Mouse (Mus musculus): ENCODE results near the gene 1810037I17Rik. TPM values are rescaled to one million over a fixed set of nuclear protein-coding genes. Genes with fewer than 3 reads are reported as not detected.

The 1810037I17Rik gene
- 88.0 TPM for polyA plus RNA-seq (2014; fragmentation: Illumina TruSeq; extraction: RNeasy Lipid Tissue Mini Kit (QIAGEN cat#74804); ENCODE audit: low read depth, low replicate concordance)

DNA sequence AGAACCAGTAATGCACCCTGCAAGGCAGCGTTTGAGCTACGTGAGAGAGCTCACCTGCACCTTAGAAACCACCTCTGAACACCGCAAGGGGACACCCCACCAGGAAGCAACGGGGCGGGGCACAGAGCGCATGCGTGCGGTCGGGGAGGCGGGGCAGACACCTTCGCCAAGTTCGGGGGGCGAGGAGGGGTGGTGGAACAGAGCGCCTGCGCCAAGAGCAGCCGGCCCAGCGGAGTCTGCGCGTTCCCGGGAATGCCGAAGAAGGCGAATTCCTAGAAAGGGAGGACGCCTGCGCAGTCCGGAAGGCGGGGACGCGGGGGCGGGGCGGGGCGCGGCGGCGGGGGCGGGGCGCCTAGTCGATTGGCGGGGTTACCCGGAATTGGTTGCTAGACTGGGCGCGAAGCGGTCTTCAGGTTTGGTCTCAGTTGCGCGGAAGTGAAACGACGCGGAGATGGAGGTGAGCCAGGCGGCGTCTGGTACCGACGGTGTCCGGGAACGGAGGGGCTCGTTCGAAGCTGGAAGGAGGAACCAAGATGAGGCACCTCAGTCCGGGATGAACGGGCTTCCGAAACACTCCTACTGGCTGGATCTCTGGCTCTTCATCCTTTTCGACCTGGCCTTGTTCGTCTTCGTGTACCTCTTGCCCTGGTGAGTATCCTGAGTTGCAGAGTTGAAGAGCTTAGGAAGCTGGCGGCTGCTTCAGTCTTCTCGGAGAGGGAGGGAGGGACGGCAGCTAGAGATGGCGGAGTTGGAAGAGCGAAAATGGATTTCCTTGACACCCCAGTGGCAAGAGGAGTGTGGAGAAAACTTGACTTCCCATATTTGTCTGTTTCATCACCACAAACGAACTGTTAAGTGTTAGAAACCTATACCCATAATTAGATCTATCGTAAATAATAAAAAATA lies at the start of gene 1810037I17Rik:
1810037I17Rik (plus strand) TSS at position 195 of the 906 bp plus-strand sequence.

DNA sequence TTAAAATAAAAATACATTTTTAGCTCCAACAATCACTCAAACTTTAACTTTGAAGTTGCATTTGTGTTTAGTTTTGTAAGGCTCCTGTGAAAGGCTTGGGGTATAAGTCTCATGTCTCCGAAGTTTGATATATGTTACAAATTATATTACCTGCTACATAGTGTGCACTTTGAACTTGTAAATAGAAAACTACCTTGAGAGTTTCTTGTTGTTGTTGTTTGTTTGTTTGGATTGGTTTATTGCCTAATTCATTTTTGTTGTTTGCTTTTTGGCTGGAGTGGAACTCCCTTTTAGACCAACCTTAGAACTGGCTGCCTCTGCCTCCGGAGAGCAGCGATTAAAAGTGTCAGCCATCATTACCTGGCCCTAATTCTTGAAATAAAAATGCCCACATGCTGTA lies 29.2 kb upstream of the 1810037I17Rik start, which contains the start of gene Fabp2:
Fabp2 (plus strand) TSS at position 301 of the 400 bp plus-strand sequence.

DNA sequence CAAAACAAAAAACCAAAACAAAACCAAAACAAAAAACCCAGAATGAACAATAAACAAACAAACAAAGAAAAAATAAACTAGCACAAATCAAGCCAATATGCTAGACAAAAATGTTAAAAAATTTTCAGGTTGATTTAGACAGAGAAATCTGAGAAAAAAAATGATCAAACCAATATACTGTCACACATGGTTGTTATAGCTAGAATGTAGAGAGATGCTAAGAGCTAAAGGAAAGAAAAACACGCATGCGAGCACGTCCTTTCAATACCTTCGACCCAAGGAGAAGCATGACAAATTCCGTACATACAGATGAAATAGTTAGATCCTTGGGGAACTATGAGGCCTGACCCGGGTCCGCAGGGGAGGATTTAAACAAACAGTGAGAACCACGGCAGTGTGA lies 4.7 kb upstream of the 1810037I17Rik start, which contains the start of gene Gm10959:
Gm10959 (minus strand) TSS at position 101 of the 400 bp plus-strand sequence.

Other genes with a start within 250 kb of the 1810037I17Rik start
- 3.1 TPM for gene Pde5a, start 195.3 kb upstream of the 1810037I17Rik start, polyA plus RNA-seq (2014; fragmentation: Illumina TruSeq; extraction: RNeasy Lipid Tissue Mini Kit (QIAGEN cat#74804); ENCODE audit: low read depth, low replicate concordance)
- gene Fabp2, start 29.1 kb upstream of the 1810037I17Rik start, polyA plus RNA-seq (2014; fragmentation: Illumina TruSeq; extraction: RNeasy Lipid Tissue Mini Kit (QIAGEN cat#74804); ENCODE audit: low read depth, low replicate concordance): not detected
- not detected for gene Gm10959, start 4.8 kb upstream of the 1810037I17Rik start, polyA plus RNA-seq (2014; fragmentation: Illumina TruSeq; extraction: RNeasy Lipid Tissue Mini Kit (QIAGEN cat#74804); ENCODE audit: low read depth, low replicate concordance)
- 9.6 TPM for gene Usp53, start 60.3 kb downstream of the 1810037I17Rik start, polyA plus RNA-seq (2014; fragmentation: Illumina TruSeq; extraction: RNeasy Lipid Tissue Mini Kit (QIAGEN cat#74804); ENCODE audit: low read depth, low replicate concordance)
- 0.35 TPM for gene Myoz2, start 110.8 kb downstream of the 1810037I17Rik start, polyA plus RNA-seq (2014; fragmentation: Illumina TruSeq; extraction: RNeasy Lipid Tissue Mini Kit (QIAGEN cat#74804); ENCODE audit: low read depth, low replicate concordance)